Mouse (Mus musculus) stomach, postnatal 0 days (tissue): ENCODE measurements around the gene Scrn3. TPM values are rescaled to one million over a fixed set of nuclear protein-coding genes. Genes with fewer than 3 reads are reported as not detected.

Source experiments
- ATAC-seq: fragments of 200-750 bp; cut with Nextera tagmentation; 2 replicates; pipeline ENCODE4 v1.8.0; 2017; ENCODE audit not compliant: low FRiP score, low TSS enrichment
- DNase-seq: peaks from one replicate; pipeline ENCODE4 v3.0.0-alpha.2; 2016; ENCODE audit warnings: low spot score
- H3K27ac ChIP-seq: fragments of 300-500 bp; sonication (generic); replicated peaks from 2 replicates; pipeline ENCODE4 v1.5.1; 2014; ENCODE audit warnings: mild to moderate bottlenecking, control low read depth
- H3K27me3 ChIP-seq: fragments of 300-500 bp; sonication (generic); 2 replicates; pipeline ENCODE4 v1.6.1; 2014; ENCODE audit warnings: low read length; ENCODE audit not compliant: control insufficient read depth, insufficient read depth
- H3K36me3 ChIP-seq: fragments of 300-500 bp; sonication (generic); 2 replicates; pipeline ENCODE4 v1.6.1; 2014; ENCODE audit warnings: low read length, mixed read lengths; ENCODE audit not compliant: control insufficient read depth, insufficient read depth
- H3K4me1 ChIP-seq: fragments of 300-500 bp; sonication (generic); replicated peaks from 2 replicates; pipeline ENCODE4 v1.6.1; 2014; ENCODE audit warnings: antibody characterized with exemption; ENCODE audit not compliant: control insufficient read depth, insufficient read depth
- H3K4me2 ChIP-seq: fragments of 300-500 bp; sonication (generic); replicated peaks from 2 replicates; pipeline ENCODE4 v1.6.1; 2014; ENCODE audit warnings: low read depth, mild to moderate bottlenecking, control low read depth, moderate library complexity
- H3K4me3 ChIP-seq: fragments of 300-500 bp; sonication (generic); 2 replicates; pipeline ENCODE4 v1.5.1; 2014; ENCODE audit warnings: low read depth, low read length, control low read depth
- H3K9ac ChIP-seq: fragments of 300-500 bp; sonication (generic); 2 replicates; pipeline ENCODE4 v1.6.1; 2014; ENCODE audit warnings: mild to moderate bottlenecking, low read length, control low read depth, mixed read lengths
- H3K9me3 ChIP-seq: fragments of 300-500 bp; sonication (generic); 2 replicates; pipeline ENCODE4 v1.6.1; 2016; ENCODE audit warnings: low read length; ENCODE audit not compliant: control insufficient read depth
- CTCF ChIP-seq: IDR thresholded peaks from 2 replicates; pipeline ENCODE4 v1.5.1; 2016; ENCODE audit warnings: antibody characterized with exemption, low read depth, mild to moderate bottlenecking, moderate library complexity
- EP300 ChIP-seq: optimal IDR thresholded peaks from 2 replicates; pipeline ENCODE3; 2016; ENCODE audit warnings: antibody characterized with exemption
- WGBS: fragments of 180-500 bp; shearing (Covaris S2); extraction: QIAGEN DNeasy Blood & Tissue Kit; methylation state at CpG from one replicate; pipeline ENCODE4 v1.1.7; 2014; 5-methylcytosine and 5-hydroxymethylcytosine counted together
- polyA plus RNA-seq: library from polyadenylated mRNA; unstranded; fragments of >200 nt; fragmentation: Nextera tagmentation; extraction: Ambion mirVana; gene quantifications from 2 replicates; pipeline ENCODE4 v1.2.1, GENCODE M21; 2015

The Scrn3 gene
- polyA plus RNA-seq, 1 experiment from 2014 or later = 8.6 TPM

- Histone ChIP-seq H3K4me1 (0 out of 2 replicates have a peak, but pooled peaks cover 4% of the 10 kb centered on the region), H3K4me2 (no peak overlapping the region), H3K27ac (no peak overlapping the region), H3K9me3 (no peaks in the 10 kb centered on the region), H3K36me3 (no peaks in the 10 kb centered on the region), H3K27me3 (peaks cover 21% of the 10 kb centered on the region; the same call in 1 of the 2 replicates), H3K4me3 (0 out of 2 replicates have a peak overlapping the region, but pooled peaks have one; percentile 13), H3K9ac (no peak overlapping the region)
- ATAC-seq (no peak), DNase-seq (peak; percentile 32)
- WGBS = 17% methylated on average over 18 of the region's 18 CpGs
- TF ChIP-seq CTCF = no peak
- TF ChIP-seq EP300 = no peak
These were observed 34.7 kb upstream of the Scrn3 start for GRCm38 (mm10) chr2:73277709-73278075.

- Histone ChIP-seq H3K9ac (no peak overlapping the region), H3K9me3 (no peaks in the 10 kb centered on the region), H3K4me1 (0 out of 2 replicates have a peak, but pooled peaks cover under 1% of the 10 kb centered on the region), H3K27me3 (peaks cover 21% of the 10 kb centered on the region; the same call in 1 of the 2 replicates), H3K4me2 (0 out of 2 replicates have a peak overlapping the region, but pooled peaks have one; percentile 25), H3K27ac (no peak overlapping the region), H3K36me3 (no peaks in the 10 kb centered on the region), H3K4me3 (peak overlapping the region; percentile 8; the same call in 1 of the 2 replicates)
- DNase-seq (peak; percentile 91), ATAC-seq (peak; percentile 80)
- WGBS = 3% methylated on average over 20 of the region's 20 CpGs
- TF ChIP-seq CTCF = peak; percentile 97
- TF ChIP-seq EP300 = no peak
These were observed 34.1 kb upstream of the Scrn3 start for GRCm38 (mm10) chr2:73278131-73278854.

GRCm38 (mm10) chr2:73278869-73279268 is 33.5 kb upstream of the Scrn3 start:
- H3K4me3 ChIP-seq = peak overlapping the region; percentile 8
- H3K9ac ChIP-seq = no peak overlapping the region
- no peaks in the 10 kb centered on the region for H3K4me1 ChIP-seq
- peak overlapping the region; percentile 25; the same call in 1 of the 2 replicates for H3K4me2 ChIP-seq
- no peaks in the 10 kb centered on the region for H3K36me3 ChIP-seq
- ATAC-seq (0 out of 2 replicates have a peak, but pooled peaks have one; percentile 13), DNase-seq (no peak)
- 3% methylated on average over 17 of the region's 17 CpGs for WGBS
- TF ChIP-seq EP300 = no peak
- no peak for TF ChIP-seq CTCF
- H3K27ac ChIP-seq = no peak overlapping the region
- H3K9me3 ChIP-seq = no peaks in the 10 kb centered on the region
- peaks cover 17% of the 10 kb centered on the region; the same call in 1 of the 2 replicates for H3K27me3 ChIP-seq

- Histone ChIP-seq H3K36me3 (no peaks in the 10 kb centered on the region), H3K27me3 (peaks cover 17% of the 10 kb centered on the region; the same call in 1 of the 2 replicates), H3K4me2 (no peak overlapping the region; the same call in 1 of the 2 replicates), H3K9me3 (no peaks in the 10 kb centered on the region), H3K27ac (no peak overlapping the region), H3K9ac (no peak overlapping the region), H3K4me3 (peak overlapping the region; percentile 8; the same call in 1 of the 2 replicates), H3K4me1 (no peaks in the 10 kb centered on the region)
- 3% methylated on average over 28 of the region's 31 CpGs for WGBS
- DNase-seq (no peak), ATAC-seq (0 out of 2 replicates have a peak, but pooled peaks have one; percentile 16)
- no peak for TF ChIP-seq EP300
- TF ChIP-seq CTCF = no peak
These were observed 32.9 kb upstream of the Scrn3 start for GRCm38 (mm10) chr2:73279271-73280038.

GRCm38 (mm10) chr2:73280356-73281047 is 31.9 kb upstream of the Scrn3 start:
- H3K4me3 ChIP-seq = 0 out of 2 replicates have a peak overlapping the region, but pooled peaks have one; percentile 14
- no peaks in the 10 kb centered on the region for H3K9me3 ChIP-seq

More at GRCm38 (mm10) chr2:73280356-73281047, 31.9 kb upstream of the Scrn3 start:
- Histone ChIP-seq H3K36me3 (no peaks in the 10 kb centered on the region), H3K27ac (no peak overlapping the region), H3K4me1 (no peaks in the 10 kb centered on the region), H3K4me2 (no peak overlapping the region), H3K27me3 (peaks cover 17% of the 10 kb centered on the region; the same call in 1 of the 2 replicates), H3K9ac (no peak overlapping the region)
- ATAC-seq (no peak), DNase-seq (no peak)
- WGBS = 10% methylated on average over 33 of the region's 33 CpGs
- no peak for TF ChIP-seq CTCF
- no peak for TF ChIP-seq EP300
